Mouse (Mus musculus) spleen, adult 2 months (tissue): ENCODE results near the gene Taf1c. TPM values are rescaled to one million over a fixed set of nuclear protein-coding genes. Genes with fewer than 3 reads are reported as not detected.

Experiments used
- DNase-seq, 2 experiments: peaks; one replicate each; pipeline versions ENCODE4 v3.0.0 to v3.0.0-alpha.2; 2012 to 2021; ENCODE audit warnings: low spot score in 2 of 2, low read depth in 1 of 2
- H3K27ac ChIP-seq: fragments of 200-500 bp; 2 replicates; pipeline ENCODE4 v1.5.1; 2012; ENCODE audit warnings: low read length, inconsistent platforms; ENCODE audit not compliant: insufficient read depth
- H3K27me3 ChIP-seq: fragments of 200-500 bp; 2 replicates; pipeline ENCODE4 v1.6.1; 2012; ENCODE audit warnings: mild to moderate bottlenecking, moderate library complexity, low read length, inconsistent platforms; ENCODE audit not compliant: control insufficient read depth, insufficient read depth
- H3K36me3 ChIP-seq: fragments of 200-500 bp; 2 replicates; pipeline ENCODE4 v1.6.1; 2012; ENCODE audit warnings: mild to moderate bottlenecking, low read length, inconsistent platforms; ENCODE audit not compliant: control insufficient read depth, insufficient read depth
- H3K4me1 ChIP-seq: fragments of 200-500 bp; 2 replicates; pipeline ENCODE4 v1.6.1; 2011; ENCODE audit warnings: inconsistent platforms; ENCODE audit not compliant: control insufficient read depth, insufficient read depth, insufficient read length
- H3K4me3 ChIP-seq: fragments of 200-500 bp; 2 replicates; pipeline ENCODE4 v1.5.1; 2011; ENCODE audit warnings: mild to moderate bottlenecking, inconsistent platforms; ENCODE audit not compliant: insufficient read depth, insufficient read length; ENCODE audit errors: extremely low read depth
- CTCF ChIP-seq: fragments of 200-500 bp; IDR thresholded peaks from 2 replicates; pipeline ENCODE4 v1.5.1; 2011; ENCODE audit warnings: mild to moderate bottlenecking, inconsistent platforms; ENCODE audit not compliant: insufficient read depth, insufficient read length, insufficient replicate concordance; ENCODE audit errors: extremely low read depth
- POLR2A ChIP-seq: fragments of 200-500 bp; IDR thresholded peaks from 2 replicates; pipeline ENCODE4 v1.6.1; 2011; ENCODE audit warnings: low read depth, low read length, inconsistent platforms
- WGBS: fragments of 180-500 bp; shearing (Covaris S2); methylation state at CpG from one replicate; pipeline ENCODE4 v1.1.7; 2018; 5-methylcytosine and 5-hydroxymethylcytosine counted together
- polyA plus RNA-seq: library from polyadenylated mRNA; depleted of rRNA; stranded (reverse); fragments of >200 nt; gene quantifications from 2 replicates; pipeline ENCODE4 v1.2.3, GENCODE M21; 2012

Gene Taf1c
- polyA plus RNA-seq, 1 experiment: 28.7 TPM

DNA sequence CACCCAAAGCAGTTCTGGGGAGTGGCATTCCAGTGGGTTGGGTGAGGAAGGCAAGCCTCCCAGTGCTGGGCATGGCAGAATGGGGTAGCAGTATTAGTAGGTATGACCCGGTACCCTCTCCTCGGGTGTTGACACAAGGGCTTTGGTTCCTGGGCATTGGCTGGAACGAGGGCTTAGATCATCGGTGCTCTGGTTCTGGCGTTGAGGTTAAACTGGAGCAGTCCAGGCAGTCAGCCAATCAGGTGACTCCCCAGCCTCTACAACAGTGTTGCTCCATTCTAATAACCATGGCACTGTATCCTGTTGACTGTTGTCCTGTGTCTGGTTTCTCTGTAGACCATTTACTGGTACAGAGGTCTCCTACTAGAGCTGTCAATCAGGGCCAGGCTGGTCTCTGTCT, 12.6 kb upstream of the Taf1c start:
- H3K4me3 ChIP-seq: no peak overlapping the region
- DNase-seq: no peak

DNA sequence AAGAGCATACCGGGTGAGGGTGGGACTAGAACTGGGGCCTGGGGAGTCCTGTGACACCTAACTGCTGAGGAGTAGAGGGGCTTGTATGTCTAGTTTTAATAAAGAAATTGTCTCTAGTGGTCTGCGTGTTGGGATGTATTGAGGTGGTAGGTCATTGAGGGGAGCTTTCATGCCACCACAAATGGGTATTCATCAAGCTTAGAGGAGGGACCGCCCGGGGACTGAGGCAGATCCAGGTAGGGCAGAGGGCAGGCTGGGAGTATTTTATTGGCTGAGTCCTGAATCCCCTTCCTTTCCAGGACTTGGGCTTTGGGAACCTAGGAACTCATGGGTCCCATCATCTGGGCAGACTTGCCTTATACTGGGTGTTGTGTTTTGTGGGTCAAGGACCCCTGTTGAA, 11.8 kb upstream of the Taf1c start:
- WGBS: 90% methylated on average over 4 of the region's 4 CpGs
- H3K27me3 ChIP-seq: no peaks in the 10 kb centered on the region
- TF ChIP-seq POLR2A: no peak
- TF ChIP-seq CTCF: no peak
- DNase-seq: no peak
- H3K4me3 ChIP-seq: no peak overlapping the region
- H3K27ac ChIP-seq: no peak overlapping the region
- H3K4me1 ChIP-seq: no peaks in the 10 kb centered on the region
- no peaks in the 10 kb centered on the region for H3K36me3 ChIP-seq

More for the DNA sequence above, 12.6 kb upstream of the Taf1c start:
- no peak for TF ChIP-seq CTCF
- TF ChIP-seq POLR2A: no peak
- WGBS: 84% methylated on average over 5 of the region's 5 CpGs
- no peaks in the 10 kb centered on the region for H3K4me1 ChIP-seq
- no peak overlapping the region for H3K27ac ChIP-seq
- H3K36me3 ChIP-seq: no peaks in the 10 kb centered on the region
- no peaks in the 10 kb centered on the region for H3K27me3 ChIP-seq

DNA sequence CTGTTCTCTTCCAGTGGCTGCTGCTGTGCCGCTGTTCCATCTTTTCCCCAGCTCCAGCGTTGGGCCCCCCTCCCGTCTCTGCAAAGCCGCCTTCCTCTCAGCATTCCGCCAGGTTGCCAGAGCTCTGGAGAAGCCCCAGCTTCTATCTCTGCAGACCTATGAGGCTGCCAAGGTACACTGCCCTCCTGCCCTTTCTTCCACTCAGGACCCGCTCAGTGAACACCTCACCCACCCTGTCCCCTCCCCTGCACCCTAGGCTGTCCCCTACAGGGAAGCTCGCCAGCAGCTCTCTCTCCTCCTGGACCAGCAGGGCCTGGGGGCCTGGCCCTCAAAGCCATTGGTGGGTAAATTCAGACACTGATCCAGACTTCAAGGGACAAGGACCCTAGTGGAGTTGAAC, 11.3 kb upstream of the Taf1c start:
- no peak for DNase-seq
- TF ChIP-seq CTCF (no peak), POLR2A (no peak)
- no peaks in the 10 kb centered on the region for H3K36me3 ChIP-seq
- no peaks in the 10 kb centered on the region for H3K27me3 ChIP-seq
- H3K4me1 ChIP-seq: no peaks in the 10 kb centered on the region
- 85% methylated on average over 7 of the region's 7 CpGs for WGBS
- no peak overlapping the region for H3K27ac ChIP-seq
- H3K4me3 ChIP-seq: no peak overlapping the region

DNA sequence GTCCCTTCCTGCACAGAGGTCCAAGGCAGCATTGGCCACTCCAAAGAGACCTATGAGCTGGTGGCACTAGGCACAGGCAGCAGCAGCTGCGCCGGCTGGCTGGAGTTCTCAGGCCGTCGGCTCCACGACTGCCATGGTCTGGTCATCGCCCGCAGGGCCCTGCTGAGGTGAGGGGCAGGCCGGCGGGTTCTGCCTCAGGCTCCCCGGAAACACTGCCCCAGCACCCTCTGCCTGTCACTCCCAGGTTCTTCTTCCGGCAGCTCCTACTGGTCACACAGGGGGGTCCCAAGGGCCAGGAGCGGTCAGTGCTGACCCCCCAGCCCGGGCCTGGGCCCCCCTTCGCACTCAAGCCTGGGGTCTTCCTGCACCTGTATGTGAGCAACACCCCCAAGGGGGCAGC, 10.1 kb upstream of the Taf1c start:
- H3K27me3 ChIP-seq: no peaks in the 10 kb centered on the region
- no peaks in the 10 kb centered on the region for H3K36me3 ChIP-seq
- WGBS: 85% methylated on average over 14 of the region's 14 CpGs
- TF ChIP-seq POLR2A (no peak), CTCF (no peak)
- no peak for DNase-seq
- no peak overlapping the region for H3K4me3 ChIP-seq
- H3K4me1 ChIP-seq: no peaks in the 10 kb centered on the region
- no peak overlapping the region for H3K27ac ChIP-seq

DNA sequence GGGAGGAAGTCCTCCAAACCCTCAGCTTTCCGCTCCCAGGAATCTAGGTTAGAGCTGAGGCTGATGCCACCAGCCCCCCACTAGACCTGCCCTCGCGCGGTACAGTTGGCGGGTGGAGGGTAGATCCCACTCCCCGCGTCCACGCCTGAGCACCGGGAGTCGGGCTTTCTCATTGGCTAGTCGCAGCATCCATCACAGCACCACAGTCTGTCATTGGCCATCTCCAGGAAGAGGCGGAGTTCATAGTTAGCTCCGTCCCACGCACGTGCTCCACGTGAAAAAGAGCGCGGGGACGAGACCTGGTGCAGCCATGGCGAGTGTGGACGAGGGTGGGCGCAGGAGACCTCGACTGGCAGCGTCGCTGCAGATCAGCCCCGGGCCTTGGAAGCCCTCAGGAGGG, 7.4 kb upstream of the Taf1c start, which contains the start of gene Adad2:
Adad2 (plus strand) TSS at position 277 of the 400 bp plus-strand sequence.
- no peaks in the 10 kb centered on the region for H3K4me1 ChIP-seq
- no peak within 1 kb of the TSS for H3K27ac ChIP-seq
- DNase-seq: no peak
- 87% methylated on average over 26 of the region's 26 CpGs for WGBS
- no peaks in the 10 kb centered on the region for H3K36me3 ChIP-seq
- TF ChIP-seq POLR2A: no peak
- TF ChIP-seq CTCF: no peak
- no peak within 1 kb of the TSS for H3K4me3 ChIP-seq
- no peaks in the 10 kb centered on the region for H3K27me3 ChIP-seq

DNA sequence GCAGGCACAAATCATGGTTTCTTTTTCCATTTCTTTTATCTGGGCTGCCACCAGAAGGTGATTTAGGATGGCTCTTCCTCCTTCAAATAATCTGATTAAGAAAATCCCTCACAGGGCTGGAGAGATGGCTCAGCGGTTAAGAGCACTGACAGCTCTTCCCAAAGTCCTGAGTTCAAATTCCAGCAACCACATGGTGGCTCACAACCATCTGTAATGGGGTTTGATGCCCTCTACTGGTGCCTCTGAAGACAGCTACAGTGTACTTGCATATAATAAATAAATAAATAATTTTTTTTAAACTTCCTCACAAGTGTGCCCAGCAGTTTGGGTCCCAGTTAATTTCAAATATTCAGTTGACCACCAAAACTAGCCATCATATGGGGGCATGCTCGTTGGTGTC, 1.2 kb upstream of the Taf1c start:
- no peak overlapping the region for H3K27ac ChIP-seq

DNA sequence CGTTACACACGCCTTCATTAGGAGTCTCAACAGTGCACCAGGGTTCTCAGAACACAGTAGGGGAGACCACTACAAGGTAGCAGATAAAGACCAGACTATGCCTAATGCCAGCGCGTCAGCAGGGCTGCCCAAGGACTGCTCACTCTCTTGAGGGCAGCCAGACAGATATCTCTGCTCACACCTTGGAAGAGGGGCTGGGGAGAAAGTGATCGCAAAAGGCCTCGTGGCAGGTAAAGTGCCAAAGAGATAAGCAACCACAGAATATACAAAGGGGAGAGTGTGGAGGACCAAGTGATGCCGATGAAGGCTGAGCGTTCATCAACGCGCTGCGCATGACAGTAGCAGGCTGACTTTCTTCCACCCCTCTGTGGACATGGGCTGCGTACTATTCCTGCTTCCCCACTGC, 621 bp downstream of the Taf1c start:
- no peak for TF ChIP-seq POLR2A
- no peak for TF ChIP-seq CTCF
- Histone ChIP-seq H3K36me3 (peaks cover 26% of the 10 kb centered on the region), H3K27me3 (no peaks in the 10 kb centered on the region), H3K4me1 (peaks cover 7% of the 10 kb centered on the region; the same call in 1 of the 2 replicates), H3K27ac (no peak overlapping the region), H3K4me3 (peak overlapping the region; percentile 77)
- no peak for DNase-seq
- WGBS: 27% methylated on average over 12 of the region's 12 CpGs

More for the DNA sequence above, 1.2 kb upstream of the Taf1c start:
- DNase-seq: no peak
- no peak overlapping the region for H3K4me3 ChIP-seq
- TF ChIP-seq CTCF (no peak), POLR2A (no peak)
- H3K4me1 ChIP-seq: peaks cover 7% of the 10 kb centered on the region; the same call in 1 of the 2 replicates
- 86% methylated on average over 2 of the region's 2 CpGs for WGBS
- H3K27me3 ChIP-seq: no peaks in the 10 kb centered on the region
- H3K36me3 ChIP-seq: peaks cover 11% of the 10 kb centered on the region
